Mouse (Mus musculus) c-Kit-positive CD71-positive TER-119-negative erythroid progenitor cells, embryonic 14.5 days (primary cell): ENCODE data around the gene Gm20716.
"Not testable (repeated sequence)": the region's sequence is repeated elsewhere in the genome, so short reads cannot be mapped to it uniquely, and the experiment has no call there.

Experiments used
- DNase-seq: peaks from one replicate; pipeline ENCODE4 v3.0.0-alpha.2; 2013; ENCODE audit warnings: low read depth

Gm20716 gene

GRCm38 (mm10) chr2:168166750-168167460, 63.3 kb downstream of the Gm20716 start:
- no peak for DNase-seq

- DNase-seq, result no peak
Observed at GRCm38 (mm10) chr2:168161978-168162377, 68.2 kb downstream of the Gm20716 start.

GRCm38 (mm10) chr2:168161514-168161971, 68.6 kb downstream of the Gm20716 start:
- DNase-seq, result no peak

GRCm38 (mm10) chr2:168160370-168160930, 69.7 kb downstream of the Gm20716 start:
- no peak for DNase-seq

- no peak for DNase-seq
Observed at GRCm38 (mm10) chr2:168158911-168159711, 71.1 kb downstream of the Gm20716 start.

GRCm38 (mm10) chr2:168157974-168158373, 72.2 kb downstream of the Gm20716 start:
- DNase-seq, result not testable (repeated sequence)

GRCm38 (mm10) chr2:168156361-168156760, 73.8 kb downstream of the Gm20716 start:
- DNase-seq, result no peak

GRCm38 (mm10) chr2:168155666-168156065, 74.5 kb downstream of the Gm20716 start:
- no peak for DNase-seq

GRCm38 (mm10) chr2:168154090-168154881, 75.9 kb downstream of the Gm20716 start:
- peak; percentile 95 for DNase-seq

GRCm38 (mm10) chr2:168149241-168149640, 80.9 kb downstream of the Gm20716 start:
- no peak for DNase-seq

- DNase-seq, result no peak
Observed at GRCm38 (mm10) chr2:168147722-168148432, 82.3 kb downstream of the Gm20716 start.

GRCm38 (mm10) chr2:168145437-168145836, 84.7 kb downstream of the Gm20716 start:
- no peak for DNase-seq

GRCm38 (mm10) chr2:168143794-168144193, 86.4 kb downstream of the Gm20716 start:
- DNase-seq, result no peak

GRCm38 (mm10) chr2:168137161-168137560, 93.0 kb downstream of the Gm20716 start:
- no peak for DNase-seq
